ENCODE assay signal across 3 mouse cellular contexts in genomic region chr14:53053465-53054123, GRCm38 (mm10).
ATAC-seq lines count a peak whose summit lies in the region.

No protein-coding gene starts in this region.

- peak; percentile 89 for ATAC-seq in common myeloid progenitor, adult 5-6 weeks (replicated peaks; ENCODE audit: low read depth, poor library complexity, severe bottlenecking)
- ATAC-seq in megakaryocyte progenitor cell, adult 5-6 weeks (replicated peaks; ENCODE audit: poor library complexity): peak; percentile 60; the same call in 1 of the 2 replicates
- peak; percentile 57 for ATAC-seq in megakaryocyte-erythroid progenitor cell, adult 5-6 weeks (replicated peaks; ENCODE audit: low FRiP score, low TSS enrichment, poor library complexity, severe bottlenecking)
